Mouse (Mus musculus) embryo, embryonic 11.5 days (tissue): ENCODE data around the gene Xylt2.

Source experiments
- DNase-seq: peaks from one replicate; pipeline ENCODE4 v3.0.0-alpha.2; 2012; ENCODE audit warnings: low read depth, low spot score

Xylt2 gene

DNA sequence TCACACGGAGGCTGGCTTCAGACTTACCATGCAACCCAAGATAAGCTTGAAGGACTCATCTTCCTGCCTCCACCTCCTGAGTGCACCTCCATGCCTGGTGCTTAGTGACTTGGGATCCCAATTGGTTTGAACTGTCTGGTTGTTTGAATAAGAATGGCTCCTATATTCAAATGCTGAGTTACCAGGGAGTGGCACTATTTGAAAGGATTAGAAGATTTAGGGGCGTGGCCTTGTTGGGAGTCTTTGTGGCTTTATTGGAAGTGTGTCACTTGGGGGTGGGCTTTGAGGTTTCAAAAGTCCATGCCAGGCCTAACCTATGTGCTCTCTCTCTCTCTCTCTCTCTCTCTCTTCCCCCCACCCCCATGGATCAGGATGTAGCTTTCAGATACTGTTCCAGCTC, 59.7 kb downstream of the Xylt2 start:
- no peak for DNase-seq

DNA sequence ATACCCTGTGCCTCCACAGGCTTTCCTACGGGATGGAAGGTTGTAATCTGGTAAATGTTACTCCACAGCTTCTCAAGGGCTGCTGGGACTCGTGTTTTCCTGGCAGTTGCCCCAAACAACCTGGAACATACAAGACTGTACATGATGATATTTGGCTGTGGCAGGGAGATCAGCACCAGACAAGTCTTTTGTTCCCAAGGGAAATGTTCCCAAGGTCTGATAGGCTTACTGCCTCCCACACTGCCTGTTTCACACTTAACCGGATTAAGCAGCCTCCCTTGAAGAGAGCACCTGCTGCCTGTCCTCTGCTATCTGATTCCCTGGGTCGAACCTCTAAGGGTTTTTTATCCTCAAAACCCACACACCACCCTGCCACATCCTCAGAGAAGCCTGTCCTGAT, 61.8 kb downstream of the Xylt2 start:
- DNase-seq: no peak

DNA sequence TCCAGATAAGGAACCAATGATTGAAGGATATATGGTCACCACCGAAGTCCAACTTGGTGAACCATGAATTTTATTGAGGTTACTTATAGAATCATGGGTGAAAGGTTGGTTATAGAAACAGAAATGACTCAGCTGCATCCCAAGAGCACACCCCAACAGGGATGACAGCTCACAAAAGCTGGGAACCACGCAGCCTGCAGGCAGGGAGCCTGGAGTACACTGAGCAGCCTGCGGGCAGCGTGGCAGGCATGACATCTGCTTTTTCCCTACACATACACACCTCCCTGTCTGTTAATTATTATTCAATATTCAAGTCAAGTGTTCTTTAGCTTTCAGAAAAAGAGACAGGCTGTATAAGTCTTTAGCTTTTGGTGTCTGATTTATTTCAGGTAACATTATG, 62.7 kb downstream of the Xylt2 start:
- DNase-seq: no peak
